Comparison of ENCODE assay signal across 15 mouse cellular contexts in genomic region chr7:113841521-113841920, GRCm38 (mm10).
"Had no signal": no experiment of that assay in that cellular context is flagged by ENCODE, and none has a peak within 500 bp of the region (broad histone marks: within the 10 kb centered on the region; RNA-seq: fewer than 3 reads in every experiment).

No protein-coding gene starts in this region.

- H3K27ac ChIP-seq: neural tube, embryonic 15.5 days; stomach, embryonic 15.5 days; stomach, postnatal 0 days had no signal

- H3K4me2 ChIP-seq: neural tube, embryonic 15.5 days; stomach, embryonic 15.5 days had no signal

- H3K27me3 ChIP-seq: stomach, embryonic 15.5 days had no signal

- H3K36me3 ChIP-seq: neural tube, embryonic 15.5 days; stomach, embryonic 15.5 days had no signal

- H3K9me3 ChIP-seq: neural tube, embryonic 15.5 days; stomach, embryonic 15.5 days had no signal

- H3K4me1 ChIP-seq: stomach, embryonic 15.5 days had no signal

- H3K4me3 ChIP-seq: neural tube, embryonic 15.5 days; stomach, embryonic 15.5 days had no signal

- H3K9ac ChIP-seq: neural tube, embryonic 15.5 days; stomach, embryonic 15.5 days had no signal

- DNase-seq: retina, postnatal 1 day; right cerebral cortex, adult 18-20 months; right cerebral cortex, postnatal 14 days; right cerebral cortex, postnatal 25 days; right cerebral cortex, postnatal 4 days; spleen, adult 18-20 months; thymus, adult 18-20 months; thymus, adult 2 months; thymus, postnatal 14 days; thymus, postnatal 25 days; thymus, postnatal 36 days; thymus, postnatal 4 days had no signal
